Mouse (Mus musculus): ENCODE data around the gene Gm21983. TPM values are rescaled to one million over a fixed set of nuclear protein-coding genes. Genes with fewer than 3 reads are reported as not detected.
A peak's percentile ranks its signal among the peaks of the same experiment; 100 is the strongest.

Gm21983 gene
- total and polyA plus RNA-seq, 3 experiments, result 0.16 TPM; not detected in 2

DNA sequence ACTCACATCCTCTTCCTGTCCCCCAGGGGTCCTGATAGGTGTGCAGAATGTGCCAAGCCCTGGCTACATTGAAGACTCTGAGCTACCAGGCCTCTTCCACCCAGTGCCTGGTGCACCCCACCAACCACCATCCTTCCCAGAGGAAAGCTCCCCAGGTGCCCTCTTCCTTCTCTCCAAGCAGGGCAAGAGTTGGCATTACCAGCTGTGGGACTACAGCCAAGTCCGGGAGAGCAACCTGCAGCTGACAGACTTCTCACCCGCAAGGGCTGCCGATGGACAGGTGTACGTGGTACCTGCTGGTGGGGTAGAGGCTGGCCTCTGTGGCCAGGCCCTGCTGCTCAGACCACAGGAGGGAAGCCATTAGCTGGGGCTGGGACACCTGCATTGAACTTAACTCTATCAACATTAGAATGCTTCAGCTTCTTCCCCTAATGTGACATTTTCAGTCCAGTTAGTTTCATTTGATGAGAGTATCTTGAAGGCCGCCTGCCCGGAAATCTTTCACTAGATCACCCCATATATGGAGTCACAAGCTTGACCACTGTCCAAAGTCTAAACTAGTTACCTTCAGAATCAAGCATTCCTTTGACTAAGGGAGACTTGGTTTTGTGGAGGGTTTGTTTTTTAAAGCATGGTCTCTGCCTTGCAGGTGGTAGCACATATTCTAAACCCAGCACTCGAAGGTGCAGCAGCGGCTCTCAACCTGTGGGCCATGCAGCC, 23.0 kb upstream of the Gm21983 start:
- H3K9ac ChIP-seq (ENCODE audit: low read depth, low read length), result no peak overlapping the region
- H3K79me2 ChIP-seq (replicated peaks; ENCODE audit: control insufficient read depth, insufficient read depth, low read length), result no peaks in the 10 kb centered on the region
- H3K36me3 ChIP-seq (ENCODE audit: control insufficient read depth, insufficient read depth, low read length), result no peaks in the 10 kb centered on the region
- 93% methylated on average over 8 of the region's 8 CpGs for WGBS
- H3K4me3 ChIP-seq, result no peak overlapping the region
- DNase-seq, result no peak
- TF ChIP-seq CTCF (IDR thresholded peaks at IDR 0.05) (no peak), POLR2A (IDR thresholded peaks at IDR 0.05; ENCODE audit: insufficient read depth, low read depth, low read length) (no peak), EP300 (IDR thresholded peaks at IDR 0.05; ENCODE audit: insufficient read depth, low read depth, low read length) (no peak)
- no peaks in the 10 kb centered on the region for H3K4me1 ChIP-seq (ENCODE audit: control insufficient read depth, insufficient read depth, low read length)
- no peak overlapping the region for H3K27ac ChIP-seq
- H3K27me3 ChIP-seq (ENCODE audit: control insufficient read depth, insufficient read depth, low read length), result no peaks in the 10 kb centered on the region
- intact Hi-C loops (cut with DNase I), result no loop called here

DNA sequence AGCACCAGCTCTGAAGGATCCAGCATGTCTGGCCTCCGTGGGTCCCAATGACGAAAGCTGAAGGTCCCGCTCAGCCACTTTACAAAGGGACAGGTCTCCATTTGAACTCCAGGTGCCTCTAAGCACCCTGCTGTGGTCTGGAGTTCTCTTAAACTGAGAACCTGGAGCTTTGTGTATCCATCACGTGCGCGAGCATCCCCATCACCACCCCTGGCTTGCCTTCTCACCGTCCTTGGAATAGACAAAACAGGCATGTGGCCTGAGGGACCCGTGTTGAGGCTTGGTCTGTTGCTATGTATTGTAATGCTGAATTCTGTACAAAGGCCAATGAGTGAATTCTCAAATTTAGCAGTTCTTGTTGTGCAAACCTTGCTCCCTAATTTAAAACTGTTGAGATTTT, 17.9 kb upstream of the Gm21983 start:
- Histone ChIP-seq H3K79me2 (replicated peaks; ENCODE audit: control insufficient read depth, insufficient read depth, low read length) (no peaks in the 10 kb centered on the region), H3K27ac (no peak overlapping the region), H3K27me3 (ENCODE audit: control insufficient read depth, insufficient read depth, low read length) (no peaks in the 10 kb centered on the region), H3K4me3 (no peak overlapping the region), H3K4me1 (ENCODE audit: control insufficient read depth, insufficient read depth, low read length) (peaks cover 7% of the 10 kb centered on the region), H3K9ac (ENCODE audit: low read depth, low read length) (no peak overlapping the region), H3K36me3 (ENCODE audit: control insufficient read depth, insufficient read depth, low read length) (peaks cover 4% of the 10 kb centered on the region; the same call in 1 of the 2 replicates)
- TF ChIP-seq CTCF (IDR thresholded peaks at IDR 0.05) (no peak), EP300 (IDR thresholded peaks at IDR 0.05; ENCODE audit: insufficient read depth, low read depth, low read length) (no peak), POLR2A (IDR thresholded peaks at IDR 0.05; ENCODE audit: insufficient read depth, low read depth, low read length) (no peak)
- 91% methylated on average over 8 of the region's 8 CpGs for WGBS
- intact Hi-C loops (cut with DNase I), result no loop called here
- DNase-seq, result no peak

DNA sequence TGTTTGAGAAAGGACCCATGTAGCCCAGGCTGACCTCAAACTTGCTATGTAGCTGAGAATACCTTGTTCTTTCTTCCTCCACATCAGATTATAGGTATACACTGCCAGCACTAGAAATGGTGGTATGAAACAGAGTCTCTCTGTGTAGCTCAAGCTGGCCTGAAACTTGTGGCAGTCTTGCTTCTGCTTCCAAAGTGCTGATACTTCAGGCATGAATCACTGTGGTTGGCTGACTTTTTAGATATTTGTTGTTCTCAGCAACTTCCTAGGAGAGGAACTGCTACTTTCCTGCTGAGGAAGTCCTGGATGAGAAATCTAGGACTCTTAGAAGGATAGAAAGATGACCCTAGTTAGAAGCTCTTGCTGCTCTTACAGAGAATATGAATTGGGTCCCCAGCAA, 17.5 kb upstream of the Gm21983 start:
- DNase-seq, result no peak
- Histone ChIP-seq H3K36me3 (ENCODE audit: control insufficient read depth, insufficient read depth, low read length) (peaks cover 4% of the 10 kb centered on the region; the same call in 1 of the 2 replicates), H3K4me1 (ENCODE audit: control insufficient read depth, insufficient read depth, low read length) (peaks cover 7% of the 10 kb centered on the region), H3K27ac (no peak overlapping the region), H3K9ac (ENCODE audit: low read depth, low read length) (no peak overlapping the region), H3K4me3 (no peak overlapping the region), H3K27me3 (ENCODE audit: control insufficient read depth, insufficient read depth, low read length) (no peaks in the 10 kb centered on the region), H3K79me2 (replicated peaks; ENCODE audit: control insufficient read depth, insufficient read depth, low read length) (peaks cover 2% of the 10 kb centered on the region; the same call in 1 of the 2 replicates)
- intact Hi-C loops (cut with DNase I), result no loop called here
- TF ChIP-seq EP300 (IDR thresholded peaks at IDR 0.05; ENCODE audit: insufficient read depth, low read depth, low read length) (no peak), POLR2A (IDR thresholded peaks at IDR 0.05; ENCODE audit: insufficient read depth, low read depth, low read length) (no peak), CTCF (IDR thresholded peaks at IDR 0.05) (no peak)

DNA sequence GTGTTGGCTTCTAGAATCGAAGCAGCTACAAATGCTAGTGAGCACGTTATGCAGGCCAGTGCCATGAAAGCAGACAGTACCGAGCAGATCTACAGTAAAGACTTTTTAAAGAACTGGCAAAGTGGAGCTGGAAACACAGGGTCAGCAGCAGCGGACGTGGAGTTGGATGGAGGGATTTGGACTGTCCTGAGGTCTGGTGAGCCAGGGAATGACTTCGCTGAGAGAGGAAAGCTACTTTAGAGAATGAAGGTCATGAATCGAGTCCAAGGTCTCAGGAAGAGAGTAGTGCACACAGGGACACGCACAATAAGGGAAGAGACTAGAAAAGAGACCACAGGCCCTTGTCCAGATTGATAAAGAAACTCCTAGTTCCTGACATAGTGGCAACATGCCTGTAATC, 16.7 kb upstream of the Gm21983 start:
- Histone ChIP-seq H3K79me2 (replicated peaks; ENCODE audit: control insufficient read depth, insufficient read depth, low read length) (peaks cover 2% of the 10 kb centered on the region; the same call in 1 of the 2 replicates), H3K27me3 (ENCODE audit: control insufficient read depth, insufficient read depth, low read length) (no peaks in the 10 kb centered on the region), H3K27ac (peak overlapping the region; percentile 65), H3K9ac (ENCODE audit: low read depth, low read length) (no peak overlapping the region), H3K4me3 (no peak overlapping the region), H3K4me1 (ENCODE audit: control insufficient read depth, insufficient read depth, low read length) (peaks cover 7% of the 10 kb centered on the region), H3K36me3 (ENCODE audit: control insufficient read depth, insufficient read depth, low read length) (peaks cover 4% of the 10 kb centered on the region; the same call in 1 of the 2 replicates)
- no peak for DNase-seq
- intact Hi-C loops (cut with DNase I), result no loop called here
- no peak for TF ChIP-seq EP300 (IDR thresholded peaks at IDR 0.05; ENCODE audit: insufficient read depth, low read depth, low read length)
- no peak for TF ChIP-seq CTCF (IDR thresholded peaks at IDR 0.05)
- TF ChIP-seq POLR2A (IDR thresholded peaks at IDR 0.05; ENCODE audit: insufficient read depth, low read depth, low read length), result no peak
- 60% methylated on average over 8 of the region's 8 CpGs for whole genome bisulfite sequencing

DNA sequence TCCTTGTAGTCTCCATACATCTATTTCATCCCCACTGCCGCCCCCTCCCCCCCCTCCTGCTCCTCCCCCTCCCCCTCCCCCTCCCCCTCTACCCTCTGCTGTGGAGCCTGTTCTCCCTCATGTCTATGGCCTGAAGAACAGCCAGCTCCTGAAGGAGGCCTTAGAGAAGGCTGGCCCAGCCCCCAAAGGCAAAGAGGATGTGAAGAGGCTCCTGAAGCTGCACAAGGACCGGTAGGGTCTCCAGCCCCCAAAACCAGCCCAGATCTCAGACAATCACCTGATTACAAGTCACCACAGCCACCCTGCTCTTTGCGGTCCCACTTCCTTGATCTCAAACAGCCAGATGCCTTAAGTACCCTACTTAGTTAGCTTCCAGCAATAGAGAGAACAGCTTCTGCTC, 16.2 kb upstream of the Gm21983 start:
- peaks cover 4% of the 10 kb centered on the region; the same call in 1 of the 2 replicates for H3K36me3 ChIP-seq (ENCODE audit: control insufficient read depth, insufficient read depth, low read length)
- no peak overlapping the region for H3K9ac ChIP-seq (ENCODE audit: low read depth, low read length)
- no peak overlapping the region for H3K4me3 ChIP-seq
- 83% methylated on average over 3 of the region's 3 CpGs for WGBS
- no peak for DNase-seq
- H3K27ac ChIP-seq, result peak overlapping the region; percentile 65
- H3K4me1 ChIP-seq (ENCODE audit: control insufficient read depth, insufficient read depth, low read length), result peaks cover 7% of the 10 kb centered on the region
- TF ChIP-seq POLR2A (IDR thresholded peaks at IDR 0.05; ENCODE audit: insufficient read depth, low read depth, low read length) (no peak), CTCF (IDR thresholded peaks at IDR 0.05) (no peak), EP300 (IDR thresholded peaks at IDR 0.05; ENCODE audit: insufficient read depth, low read depth, low read length) (no peak)
- intact Hi-C loops (cut with DNase I), result no loop called here
- peaks cover 2% of the 10 kb centered on the region; the same call in 1 of the 2 replicates for H3K79me2 ChIP-seq (replicated peaks; ENCODE audit: control insufficient read depth, insufficient read depth, low read length)
- H3K27me3 ChIP-seq (ENCODE audit: control insufficient read depth, insufficient read depth, low read length), result no peaks in the 10 kb centered on the region

Measured in heart, adult 2 months (tissue).